Mouse (Mus musculus): Measurements from ENCODE around the gene Eps8l2. TPM values are rescaled to one million over a fixed set of nuclear protein-coding genes. Genes with fewer than 3 reads are reported as not detected.

The Eps8l2 gene
- polyA plus RNA-seq, 1 experiment: 528 TPM

- TF ChIP-seq CTCF (IDR thresholded peaks at IDR 0.05; ENCODE audit: extremely low read depth, insufficient read length, insufficient replicate concordance, low read depth, low read length): no peak
- no peak for TF ChIP-seq POLR2A (IDR thresholded peaks at IDR 0.05; ENCODE audit: low read depth, low read length)
- Histone ChIP-seq H3K4me3 (ENCODE audit: low read depth, low read length) (no peak overlapping the region), H3K4me1 (ENCODE audit: control insufficient read depth, insufficient read depth, insufficient read length, low read length) (peaks cover 8% of the 10 kb centered on the region), H3K27ac (ENCODE audit: insufficient read depth, low read depth, low read length) (no peak overlapping the region), H3K27me3 (ENCODE audit: control insufficient read depth, insufficient read depth, low read length) (no peaks in the 10 kb centered on the region), H3K36me3 (ENCODE audit: control insufficient read depth, insufficient read depth, low read length) (peaks cover 28% of the 10 kb centered on the region)
- 80% methylated on average over 3 of the region's 3 CpGs for WGBS
These were observed 26.4 kb downstream of the Eps8l2 start for GRCm38 (mm10) chr7:141365049-141365445.

GRCm38 (mm10) chr7:141367358-141367757, 28.7 kb downstream of the Eps8l2 start:
- Histone ChIP-seq H3K36me3 (ENCODE audit: control insufficient read depth, insufficient read depth, low read length) (peaks cover 9% of the 10 kb centered on the region), H3K27ac (ENCODE audit: insufficient read depth, low read depth, low read length) (no peak overlapping the region), H3K4me3 (ENCODE audit: low read depth, low read length) (no peak overlapping the region), H3K27me3 (ENCODE audit: control insufficient read depth, insufficient read depth, low read length) (no peaks in the 10 kb centered on the region), H3K4me1 (ENCODE audit: control insufficient read depth, insufficient read depth, insufficient read length, low read length) (peaks cover 8% of the 10 kb centered on the region; the same call in 1 of the 2 replicates)
- no peak for TF ChIP-seq CTCF (IDR thresholded peaks at IDR 0.05; ENCODE audit: extremely low read depth, insufficient read length, insufficient replicate concordance, low read depth, low read length)
- TF ChIP-seq POLR2A (IDR thresholded peaks at IDR 0.05; ENCODE audit: low read depth, low read length): no peak
- whole genome bisulfite sequencing: 82% methylated on average over 4 of the region's 4 CpGs

GRCm38 (mm10) chr7:141369918-141370317, 31.2 kb downstream of the Eps8l2 start:
- 37% methylated on average over 5 of the region's 5 CpGs for WGBS
- Histone ChIP-seq H3K4me1 (ENCODE audit: control insufficient read depth, insufficient read depth, insufficient read length, low read length) (peaks cover 16% of the 10 kb centered on the region; the same call in 1 of the 2 replicates), H3K27me3 (ENCODE audit: control insufficient read depth, insufficient read depth, low read length) (no peaks in the 10 kb centered on the region), H3K27ac (ENCODE audit: insufficient read depth, low read depth, low read length) (peak overlapping the region; percentile 66), H3K36me3 (ENCODE audit: control insufficient read depth, insufficient read depth, low read length) (no peaks in the 10 kb centered on the region), H3K4me3 (ENCODE audit: low read depth, low read length) (no peak overlapping the region)
- TF ChIP-seq POLR2A (IDR thresholded peaks at IDR 0.05; ENCODE audit: low read depth, low read length): no peak
- no peak for TF ChIP-seq CTCF (IDR thresholded peaks at IDR 0.05; ENCODE audit: extremely low read depth, insufficient read length, insufficient replicate concordance, low read depth, low read length)

- 18% methylated on average over 6 of the region's 6 CpGs for WGBS
- Histone ChIP-seq H3K27ac (ENCODE audit: insufficient read depth, low read depth, low read length) (peak overlapping the region; percentile 60), H3K4me1 (ENCODE audit: control insufficient read depth, insufficient read depth, insufficient read length, low read length) (peaks cover 16% of the 10 kb centered on the region; the same call in 1 of the 2 replicates), H3K4me3 (ENCODE audit: low read depth, low read length) (no peak overlapping the region), H3K27me3 (ENCODE audit: control insufficient read depth, insufficient read depth, low read length) (no peaks in the 10 kb centered on the region), H3K36me3 (ENCODE audit: control insufficient read depth, insufficient read depth, low read length) (no peaks in the 10 kb centered on the region)
- TF ChIP-seq POLR2A (IDR thresholded peaks at IDR 0.05; ENCODE audit: low read depth, low read length): no peak
- TF ChIP-seq CTCF (IDR thresholded peaks at IDR 0.05; ENCODE audit: extremely low read depth, insufficient read length, insufficient replicate concordance, low read depth, low read length): no peak
These were observed 33.4 kb downstream of the Eps8l2 start for GRCm38 (mm10) chr7:141371942-141372595.

DNA sequence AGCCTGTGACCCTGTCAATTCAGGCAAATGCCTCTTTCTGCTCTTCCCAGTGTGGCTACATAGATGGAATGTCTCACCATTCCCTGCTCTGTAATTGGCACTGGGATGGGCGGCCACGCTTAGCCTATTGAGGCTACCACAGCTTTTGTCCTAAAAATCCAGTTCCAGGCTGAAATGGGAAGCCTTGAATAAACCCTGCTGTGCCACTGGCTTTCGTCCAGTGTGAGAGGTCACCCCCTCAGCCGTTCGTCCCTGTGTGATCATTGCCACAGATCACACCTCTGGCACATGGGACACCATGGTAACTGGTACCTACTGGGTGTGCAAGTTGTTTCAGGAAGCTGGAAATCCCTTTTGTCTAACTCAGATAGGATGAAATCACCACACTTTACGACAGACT, 34.9 kb downstream of the Eps8l2 start:
- WGBS: 73% methylated on average over 6 of the region's 6 CpGs

GRCm38 (mm10) chr7:141374399-141374798, 35.7 kb downstream of the Eps8l2 start:
- H3K27ac ChIP-seq (ENCODE audit: insufficient read depth, low read depth, low read length): no peak overlapping the region
- no peaks in the 10 kb centered on the region for H3K36me3 ChIP-seq (ENCODE audit: control insufficient read depth, insufficient read depth, low read length)
- H3K4me3 ChIP-seq (ENCODE audit: low read depth, low read length): no peak overlapping the region
- TF ChIP-seq POLR2A (IDR thresholded peaks at IDR 0.05; ENCODE audit: low read depth, low read length): no peak
- TF ChIP-seq CTCF (IDR thresholded peaks at IDR 0.05; ENCODE audit: extremely low read depth, insufficient read length, insufficient replicate concordance, low read depth, low read length): no peak
- no peaks in the 10 kb centered on the region for H3K27me3 ChIP-seq (ENCODE audit: control insufficient read depth, insufficient read depth, low read length)
- H3K4me1 ChIP-seq (ENCODE audit: control insufficient read depth, insufficient read depth, insufficient read length, low read length): peaks cover 16% of the 10 kb centered on the region

More for the DNA sequence above, 34.9 kb downstream of the Eps8l2 start:
- Histone ChIP-seq H3K27ac (ENCODE audit: insufficient read depth, low read depth, low read length) (peak overlapping the region; percentile 17; the same call in 1 of the 2 replicates), H3K36me3 (ENCODE audit: control insufficient read depth, insufficient read depth, low read length) (no peaks in the 10 kb centered on the region), H3K4me3 (ENCODE audit: low read depth, low read length) (no peak overlapping the region), H3K4me1 (ENCODE audit: control insufficient read depth, insufficient read depth, insufficient read length, low read length) (peaks cover 16% of the 10 kb centered on the region; the same call in 1 of the 2 replicates), H3K27me3 (ENCODE audit: control insufficient read depth, insufficient read depth, low read length) (no peaks in the 10 kb centered on the region)
- TF ChIP-seq CTCF (IDR thresholded peaks at IDR 0.05; ENCODE audit: extremely low read depth, insufficient read length, insufficient replicate concordance, low read depth, low read length): no peak
- no peak for TF ChIP-seq POLR2A (IDR thresholded peaks at IDR 0.05; ENCODE audit: low read depth, low read length)

DNA sequence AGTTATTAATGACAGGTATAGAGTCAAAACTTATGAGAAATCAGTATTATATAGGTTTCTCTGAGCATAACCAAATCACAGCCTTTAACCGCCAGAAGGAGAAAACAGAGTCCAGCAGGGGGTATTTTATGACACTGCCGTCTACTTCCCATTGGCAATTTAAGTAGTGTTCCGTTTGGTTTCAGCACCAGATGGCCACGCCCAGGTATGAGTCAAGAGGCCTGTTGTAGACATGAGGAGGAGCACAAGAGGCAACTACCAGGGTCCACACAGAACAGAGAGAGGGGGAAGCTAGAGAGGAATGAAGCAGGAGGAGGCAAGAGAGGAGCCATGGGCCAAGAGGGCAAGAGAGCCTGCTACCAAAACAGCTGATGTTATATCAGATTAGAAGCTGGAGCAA, 40.9 kb downstream of the Eps8l2 start:
- Histone ChIP-seq H3K4me3 (ENCODE audit: low read depth, low read length) (no peak overlapping the region), H3K27ac (ENCODE audit: insufficient read depth, low read depth, low read length) (peak overlapping the region; percentile 80), H3K36me3 (ENCODE audit: control insufficient read depth, insufficient read depth, low read length) (no peaks in the 10 kb centered on the region), H3K27me3 (ENCODE audit: control insufficient read depth, insufficient read depth, low read length) (no peaks in the 10 kb centered on the region), H3K4me1 (ENCODE audit: control insufficient read depth, insufficient read depth, insufficient read length, low read length) (peaks cover 16% of the 10 kb centered on the region)
- no peak for TF ChIP-seq POLR2A (IDR thresholded peaks at IDR 0.05; ENCODE audit: low read depth, low read length)
- TF ChIP-seq CTCF (IDR thresholded peaks at IDR 0.05; ENCODE audit: extremely low read depth, insufficient read length, insufficient replicate concordance, low read depth, low read length): no peak
- 26% methylated on average over 4 of the region's 4 CpGs for WGBS

All from small intestine, adult 2 months (tissue).